Mouse (Mus musculus): Measurements from ENCODE around the gene Wasf2. TPM values are rescaled to one million over a fixed set of nuclear protein-coding genes. Genes with fewer than 3 reads are reported as not detected.

Gene Wasf2
- polyA plus RNA-seq, 1 experiment: 8.8 TPM

DNA sequence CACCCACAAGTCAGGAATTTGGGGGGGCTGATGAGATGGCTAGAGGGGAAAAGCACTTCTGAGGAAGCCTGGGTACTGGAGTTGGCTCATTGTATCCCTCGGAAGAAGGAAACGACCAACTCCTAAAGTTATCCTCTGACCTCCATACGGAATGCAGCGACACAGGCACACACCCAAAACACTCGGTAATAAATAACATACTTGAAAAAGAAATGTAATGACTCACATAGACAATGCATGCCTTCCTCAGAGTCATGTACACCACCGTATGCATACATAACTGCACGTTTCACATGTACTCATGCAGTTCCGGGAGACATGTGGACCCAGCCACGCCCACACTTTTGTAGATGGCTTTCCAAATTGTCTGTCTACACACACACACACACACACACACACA is 41.0 kb upstream of the Wasf2 start:
- Histone ChIP-seq H3K36me3 (ENCODE audit: control insufficient read depth) (no peaks in the 10 kb centered on the region), H3K27me3 (ENCODE audit: control insufficient read depth) (peaks cover 52% of the 10 kb centered on the region), H3K4me3 (replicated peaks) (no peak overlapping the region), H3K9me3 (ENCODE audit: control insufficient read depth, low read length) (no peaks in the 10 kb centered on the region), H3K4me1 (ENCODE audit: control insufficient read depth) (peaks cover 3% of the 10 kb centered on the region)
- TF ChIP-seq TAL1 (IDR thresholded peaks at IDR 0.05; ENCODE audit: low read length) (no peak), GATA1 (IDR thresholded peaks at IDR 0.05; ENCODE audit: low read length) (no peak)

DNA sequence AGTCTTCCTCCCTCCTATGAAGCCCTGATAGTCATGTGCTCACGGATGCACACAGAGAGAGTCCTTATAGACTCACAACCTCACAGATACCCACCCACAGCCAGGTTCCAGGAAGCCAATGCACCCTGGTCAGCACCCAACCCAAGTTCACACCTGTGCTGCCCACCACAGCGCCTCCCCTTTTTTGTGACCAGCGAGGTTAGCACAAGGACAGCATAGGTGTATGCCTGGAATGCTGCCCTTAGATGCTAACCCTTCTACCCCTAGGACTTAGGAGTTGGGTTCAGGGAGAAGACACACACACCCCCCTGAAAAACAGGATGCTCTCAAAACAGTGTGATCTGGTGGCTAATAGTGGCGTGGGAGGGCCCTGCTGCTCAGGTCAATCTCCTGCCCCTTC is 40.5 kb upstream of the Wasf2 start:
- no peak for TF ChIP-seq GATA1 (IDR thresholded peaks at IDR 0.05; ENCODE audit: low read length)
- no peak for TF ChIP-seq TAL1 (IDR thresholded peaks at IDR 0.05; ENCODE audit: low read length)
- Histone ChIP-seq H3K27me3 (ENCODE audit: control insufficient read depth) (peaks cover 47% of the 10 kb centered on the region), H3K36me3 (ENCODE audit: control insufficient read depth) (no peaks in the 10 kb centered on the region), H3K4me3 (replicated peaks) (no peak overlapping the region), H3K4me1 (ENCODE audit: control insufficient read depth) (peaks cover 3% of the 10 kb centered on the region), H3K9me3 (ENCODE audit: control insufficient read depth, low read length) (no peaks in the 10 kb centered on the region)

GRCm38 (mm10) chr4:133090276-133090719 is 40.0 kb upstream of the Wasf2 start:
- H3K4me1 ChIP-seq (ENCODE audit: control insufficient read depth): peaks cover 8% of the 10 kb centered on the region
- no peak overlapping the region for H3K4me3 ChIP-seq (replicated peaks)
- no peaks in the 10 kb centered on the region for H3K36me3 ChIP-seq (ENCODE audit: control insufficient read depth)
- no peaks in the 10 kb centered on the region for H3K9me3 ChIP-seq (ENCODE audit: control insufficient read depth, low read length)
- no peak for TF ChIP-seq TAL1 (IDR thresholded peaks at IDR 0.05; ENCODE audit: low read length)
- TF ChIP-seq GATA1 (IDR thresholded peaks at IDR 0.05; ENCODE audit: low read length): no peak
- peaks cover 44% of the 10 kb centered on the region for H3K27me3 ChIP-seq (ENCODE audit: control insufficient read depth)

GRCm38 (mm10) chr4:133090720-133091458 is 39.4 kb upstream of the Wasf2 start:
- peaks cover 8% of the 10 kb centered on the region for H3K4me1 ChIP-seq (ENCODE audit: control insufficient read depth)
- no peaks in the 10 kb centered on the region for H3K36me3 ChIP-seq (ENCODE audit: control insufficient read depth)
- no peaks in the 10 kb centered on the region for H3K9me3 ChIP-seq (ENCODE audit: control insufficient read depth, low read length)
- no peak for TF ChIP-seq TAL1 (IDR thresholded peaks at IDR 0.05; ENCODE audit: low read length)
- no peak for TF ChIP-seq GATA1 (IDR thresholded peaks at IDR 0.05; ENCODE audit: low read length)
- peaks cover 39% of the 10 kb centered on the region for H3K27me3 ChIP-seq (ENCODE audit: control insufficient read depth)
- H3K4me3 ChIP-seq (replicated peaks): no peak overlapping the region

DNA sequence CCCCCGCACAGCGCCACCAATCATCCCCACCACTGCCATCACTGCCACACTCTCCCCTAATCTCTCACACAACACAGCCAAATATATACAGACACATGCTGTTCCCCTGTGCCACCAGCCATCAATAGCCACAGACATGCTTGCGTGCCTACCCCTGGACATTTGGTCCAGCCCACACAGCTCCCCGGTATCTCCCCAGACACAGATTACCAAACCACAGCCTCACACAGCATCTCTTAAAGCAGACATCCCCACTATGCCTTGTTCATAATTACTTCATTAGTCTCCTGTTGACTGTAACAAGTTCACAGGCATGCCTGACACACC is 38.9 kb upstream of the Wasf2 start:
- Histone ChIP-seq H3K4me1 (ENCODE audit: control insufficient read depth) (peaks cover 8% of the 10 kb centered on the region), H3K4me3 (replicated peaks) (no peak overlapping the region), H3K9me3 (ENCODE audit: control insufficient read depth, low read length) (no peaks in the 10 kb centered on the region), H3K36me3 (ENCODE audit: control insufficient read depth) (no peaks in the 10 kb centered on the region), H3K27me3 (ENCODE audit: control insufficient read depth) (peaks cover 39% of the 10 kb centered on the region)
- no peak for TF ChIP-seq TAL1 (IDR thresholded peaks at IDR 0.05; ENCODE audit: low read length)
- TF ChIP-seq GATA1 (IDR thresholded peaks at IDR 0.05; ENCODE audit: low read length): no peak

DNA sequence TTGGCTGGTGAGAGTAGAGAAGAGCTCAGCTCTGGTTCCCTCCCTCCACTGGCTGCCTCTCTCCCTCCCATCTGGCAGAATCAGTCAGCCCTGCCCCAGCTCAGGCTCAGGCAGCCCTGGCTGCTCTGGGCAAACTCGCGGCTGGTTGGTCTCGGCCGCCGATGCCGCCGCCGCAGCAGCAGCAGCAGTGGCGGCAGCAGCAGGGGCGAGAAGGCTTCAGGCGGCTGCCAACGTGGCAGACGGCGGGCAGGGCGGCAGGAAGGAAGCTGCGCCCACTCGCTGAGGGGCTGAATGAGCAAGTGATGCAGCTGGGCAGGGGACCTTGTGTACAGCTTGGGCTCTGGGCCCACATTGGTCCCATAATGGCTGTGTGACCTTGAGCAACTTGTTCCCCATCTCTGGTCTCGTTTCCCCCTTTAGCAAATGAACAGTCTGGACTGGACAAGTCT is 37.8 kb upstream of the Wasf2 start:
- Histone ChIP-seq H3K4me3 (replicated peaks) (no peak overlapping the region), H3K9me3 (ENCODE audit: control insufficient read depth, low read length) (no peaks in the 10 kb centered on the region), H3K4me1 (ENCODE audit: control insufficient read depth) (peaks cover 8% of the 10 kb centered on the region), H3K27me3 (ENCODE audit: control insufficient read depth) (peaks cover 39% of the 10 kb centered on the region), H3K36me3 (ENCODE audit: control insufficient read depth) (no peaks in the 10 kb centered on the region)
- no peak for TF ChIP-seq TAL1 (IDR thresholded peaks at IDR 0.05; ENCODE audit: low read length)
- no peak for TF ChIP-seq GATA1 (IDR thresholded peaks at IDR 0.05; ENCODE audit: low read length)

- Histone ChIP-seq H3K4me1 (ENCODE audit: control insufficient read depth) (peaks cover 8% of the 10 kb centered on the region), H3K4me3 (replicated peaks) (no peak overlapping the region), H3K9me3 (ENCODE audit: control insufficient read depth, low read length) (no peaks in the 10 kb centered on the region), H3K27me3 (ENCODE audit: control insufficient read depth) (peaks cover 37% of the 10 kb centered on the region), H3K36me3 (ENCODE audit: control insufficient read depth) (no peaks in the 10 kb centered on the region)
- TF ChIP-seq GATA1 (IDR thresholded peaks at IDR 0.05; ENCODE audit: low read length) (no peak), TAL1 (IDR thresholded peaks at IDR 0.05; ENCODE audit: low read length) (no peak)
Observed at GRCm38 (mm10) chr4:133093056-133093455, 37.2 kb upstream of the Wasf2 start.

GRCm38 (mm10) chr4:133093481-133094033 is 36.7 kb upstream of the Wasf2 start:
- peaks cover 37% of the 10 kb centered on the region for H3K27me3 ChIP-seq (ENCODE audit: control insufficient read depth)

GRCm38 (mm10) chr4:133094255-133094654 is 36.0 kb upstream of the Wasf2 start:
- Histone ChIP-seq H3K4me1 (ENCODE audit: control insufficient read depth) (peaks cover 8% of the 10 kb centered on the region), H3K36me3 (ENCODE audit: control insufficient read depth) (no peaks in the 10 kb centered on the region), H3K4me3 (replicated peaks) (no peak overlapping the region), H3K27me3 (ENCODE audit: control insufficient read depth) (peaks cover 37% of the 10 kb centered on the region), H3K9me3 (ENCODE audit: control insufficient read depth, low read length) (no peaks in the 10 kb centered on the region)
- TF ChIP-seq GATA1 (IDR thresholded peaks at IDR 0.05; ENCODE audit: low read length): no peak
- no peak for TF ChIP-seq TAL1 (IDR thresholded peaks at IDR 0.05; ENCODE audit: low read length)

More at GRCm38 (mm10) chr4:133093481-133094033, 36.7 kb upstream of the Wasf2 start:
- Histone ChIP-seq H3K9me3 (ENCODE audit: control insufficient read depth, low read length) (no peaks in the 10 kb centered on the region), H3K36me3 (ENCODE audit: control insufficient read depth) (no peaks in the 10 kb centered on the region), H3K4me3 (replicated peaks) (no peak overlapping the region), H3K4me1 (ENCODE audit: control insufficient read depth) (peaks cover 8% of the 10 kb centered on the region)
- no peak for TF ChIP-seq TAL1 (IDR thresholded peaks at IDR 0.05; ENCODE audit: low read length)
- TF ChIP-seq GATA1 (IDR thresholded peaks at IDR 0.05; ENCODE audit: low read length): no peak

Measured in erythroblast, embryonic 14.5 days (primary cell).